Mouse (Mus musculus) midbrain, embryonic 14.5 days (tissue): ENCODE data around the gene Arhgdig. TPM values are rescaled to one million over a fixed set of nuclear protein-coding genes. Genes with fewer than 3 reads are reported as not detected.
"Not testable (repeated sequence)": the region's sequence is repeated elsewhere in the genome, so short reads cannot be mapped to it uniquely, and the experiment has no call there.

Source experiments
- ATAC-seq: fragments of 200-750 bp; cut with Nextera tagmentation; 2 replicates; pipeline ENCODE4 v1.8.0; 2017; ENCODE audit warnings: moderate number of reproducible peaks, moderate library complexity; ENCODE audit not compliant: low FRiP score, low TSS enrichment
- DNase-seq: peaks from one replicate; pipeline ENCODE4 v3.0.0-alpha.2; 2015
- H3K27ac ChIP-seq: fragments of 300-500 bp; sonication (generic); replicated peaks from 2 replicates; pipeline ENCODE4 v1.5.1; 2014; ENCODE audit warnings: mild to moderate bottlenecking, low read depth, low read length, moderate library complexity
- H3K27me3 ChIP-seq: fragments of 300-500 bp; sonication (generic); 2 replicates; pipeline ENCODE4 v1.6.1; 2014; ENCODE audit warnings: low read length, control low read depth, mixed read lengths; ENCODE audit not compliant: control insufficient read depth, insufficient read depth
- H3K36me3 ChIP-seq: fragments of 300-500 bp; sonication (generic); 2 replicates; pipeline ENCODE4 v1.6.1; 2014; ENCODE audit warnings: low read length, control low read depth; ENCODE audit not compliant: control insufficient read depth, insufficient read depth
- H3K4me1 ChIP-seq: fragments of 300-500 bp; sonication (generic); 2 replicates; pipeline ENCODE4 v1.6.1; 2014; ENCODE audit warnings: mild to moderate bottlenecking, antibody characterized with exemption, low read length, control low read depth; ENCODE audit not compliant: control insufficient read depth, insufficient read depth
- H3K4me2 ChIP-seq: fragments of 300-500 bp; sonication (generic); 2 replicates; pipeline ENCODE4 v1.6.1; 2014; ENCODE audit warnings: mild to moderate bottlenecking, low read length, moderate library complexity
- H3K4me3 ChIP-seq: fragments of 300-500 bp; sonication (generic); replicated peaks from 2 replicates; pipeline ENCODE4 v1.5.1; 2014; ENCODE audit warnings: low read depth, low read length
- H3K9ac ChIP-seq: fragments of 300-500 bp; sonication (generic); replicated peaks from 2 replicates; pipeline ENCODE4 v1.6.1; 2014; ENCODE audit warnings: mild to moderate bottlenecking, low read length, moderate library complexity
- H3K9me3 ChIP-seq: fragments of 300-500 bp; sonication (generic); 2 replicates; pipeline ENCODE4 v1.6.1; 2016; ENCODE audit warnings: low read length, control low read depth, mixed read lengths; ENCODE audit not compliant: control insufficient read depth
- WGBS: fragments of 180-500 bp; shearing (Covaris S2); extraction: QIAGEN DNeasy Blood & Tissue Kit; methylation state at CpG from one replicate; pipeline ENCODE4 v1.1.7; 2014; 5-methylcytosine and 5-hydroxymethylcytosine counted together
- polyA plus RNA-seq: library from polyadenylated mRNA; unstranded; fragments of >200 nt; fragmentation: Nextera tagmentation; extraction: Ambion mirVana; gene quantifications from 2 replicates; pipeline ENCODE4 v1.2.1, GENCODE M21; 2014

Gene Arhgdig
- polyA plus RNA-seq, 1 experiment from 2014 or later, result 72.7 TPM

DNA sequence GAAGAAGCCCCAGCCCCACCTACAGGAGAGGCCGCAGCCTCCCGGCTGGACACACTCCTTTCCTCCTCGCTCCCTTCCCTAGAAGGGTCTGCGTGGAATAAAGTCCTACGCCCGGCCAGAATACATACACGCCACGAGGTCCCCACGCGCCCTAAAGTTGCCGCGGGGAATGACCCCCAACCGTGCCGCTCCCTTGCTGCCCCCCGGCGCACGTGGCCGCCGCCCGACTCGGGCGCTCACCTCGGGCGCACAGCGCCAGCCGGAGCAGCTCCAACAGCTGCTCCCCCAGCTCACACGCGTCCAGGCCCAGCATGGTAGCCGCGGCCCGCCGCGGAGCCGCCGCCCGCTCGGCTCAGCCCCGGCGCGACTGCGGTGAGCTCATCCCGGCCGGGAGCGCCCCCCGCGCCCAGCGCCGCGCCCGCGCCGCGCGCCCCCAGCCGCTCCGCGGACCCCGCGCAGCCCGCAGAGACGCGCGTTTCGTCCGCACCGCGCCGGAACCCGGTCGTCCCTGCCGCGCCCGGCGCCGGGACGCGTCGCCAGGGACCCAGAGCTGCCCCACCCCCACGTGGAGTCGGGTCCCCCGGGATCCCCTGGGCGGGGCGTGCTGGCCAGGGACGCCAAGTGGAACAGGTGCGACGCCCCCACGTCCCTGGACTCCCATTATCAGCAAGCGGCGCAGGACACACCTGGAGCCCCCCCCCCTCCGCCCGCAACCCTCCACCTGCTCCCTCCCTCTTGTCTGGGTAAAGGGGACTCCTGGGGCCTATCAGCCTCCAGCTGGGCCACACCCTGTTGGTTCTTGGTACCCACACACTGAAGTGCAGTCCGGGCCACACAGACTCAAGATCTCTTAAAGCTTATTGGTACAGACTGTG, 6.5 kb downstream of the Arhgdig start:
- no peaks in the 10 kb centered on the region for H3K9me3 ChIP-seq
- under 1% methylated on average over 80 of the region's 92 CpGs for WGBS
- peak overlapping the region; percentile 95 for H3K4me2 ChIP-seq
- H3K27me3 ChIP-seq, result peaks cover 44% of the 10 kb centered on the region
- H3K9ac ChIP-seq, result peak overlapping the region; percentile 60
- DNase-seq (peak; percentile 70), ATAC-seq (peak; percentile 49)
- peak overlapping the region; percentile 51 for H3K4me3 ChIP-seq
- H3K36me3 ChIP-seq, result peaks cover 19% of the 10 kb centered on the region
- H3K4me1 ChIP-seq, result peaks cover 13% of the 10 kb centered on the region; the same call in 1 of the 2 replicates
- no peak overlapping the region for H3K27ac ChIP-seq

GRCm38 (mm10) chr17:26198892-26199291, 8.7 kb downstream of the Arhgdig start, which contains the start of gene Pdia2:
Gene Pdia2 (minus strand): TSS chr17:26199087.
- H3K9ac ChIP-seq, result no peak within 1 kb of the TSS
- 82% methylated on average over 4 of the region's 4 CpGs for WGBS
- H3K36me3 ChIP-seq, result peaks cover 39% of the 10 kb centered on the region
- DNase-seq, result no peak
- H3K4me2 ChIP-seq, result no peak within 1 kb of the TSS
- H3K4me1 ChIP-seq, result peaks cover 13% of the 10 kb centered on the region; the same call in 1 of the 2 replicates
- H3K27ac ChIP-seq, result no peak within 1 kb of the TSS
- H3K9me3 ChIP-seq, result no peaks in the 10 kb centered on the region
- no peak for ATAC-seq
- peaks cover 34% of the 10 kb centered on the region for H3K27me3 ChIP-seq
- H3K4me3 ChIP-seq, result no peak within 1 kb of the TSS

DNA sequence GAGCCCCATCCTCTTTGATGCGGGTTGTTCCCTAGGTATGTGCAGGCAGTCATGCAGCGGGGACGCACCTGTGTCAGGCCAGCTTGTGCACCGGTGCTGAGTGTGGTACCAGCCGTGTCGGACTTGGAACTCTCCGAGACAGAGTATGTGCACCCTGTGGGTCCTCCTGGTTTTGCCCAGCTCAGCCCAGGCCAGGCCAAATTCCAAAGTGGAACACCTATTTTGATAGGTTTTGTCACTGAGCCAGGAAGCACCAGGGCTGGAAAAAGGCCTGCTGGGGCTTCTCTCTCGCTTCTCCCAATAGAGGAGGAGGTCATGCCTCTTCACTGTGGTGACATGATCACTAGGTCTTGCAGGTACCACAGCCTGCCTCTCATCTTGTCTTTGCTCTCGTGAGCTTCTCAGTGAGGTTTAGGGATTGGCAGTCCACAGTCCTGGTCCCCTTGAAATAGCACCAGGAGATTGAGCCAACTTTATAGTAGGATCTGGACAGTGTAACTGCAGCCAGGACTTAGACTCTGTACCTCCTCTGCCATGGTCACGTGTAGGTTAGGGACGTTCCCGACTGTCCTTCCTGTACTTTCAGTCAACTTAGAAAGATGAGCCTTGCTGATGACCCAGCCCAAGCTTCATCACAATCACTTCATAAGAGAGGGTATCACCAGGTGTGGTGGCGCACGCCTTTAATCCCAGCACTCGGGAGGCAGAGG, 14.9 kb downstream of the Arhgdig start:
- H3K4me1 ChIP-seq, result no peaks in the 10 kb centered on the region
- H3K27me3 ChIP-seq, result no peaks in the 10 kb centered on the region
- ATAC-seq (no peak), DNase-seq (no peak)
- 96% methylated on average over 15 of the region's 15 CpGs for WGBS
- no peak overlapping the region for H3K27ac ChIP-seq
- H3K4me3 ChIP-seq, result no peak overlapping the region
- no peak overlapping the region for H3K9ac ChIP-seq
- H3K9me3 ChIP-seq, result no peaks in the 10 kb centered on the region
- peaks cover 93% of the 10 kb centered on the region for H3K36me3 ChIP-seq
- H3K4me2 ChIP-seq, result no peak overlapping the region

GRCm38 (mm10) chr17:26191486-26191885, 16.1 kb downstream of the Arhgdig start:
- H3K4me2 ChIP-seq, H3K27me3 ChIP-seq, DNase-seq, H3K27ac ChIP-seq, H3K9me3 ChIP-seq, H3K4me1 ChIP-seq, H3K4me3 ChIP-seq, H3K9ac ChIP-seq, ATAC-seq: not testable (repeated sequence)
- 91% methylated on average over 7 of the region's 7 CpGs for WGBS
- H3K36me3 ChIP-seq, result peaks cover 91% of the 10 kb centered on the region

GRCm38 (mm10) chr17:26188091-26188805, 19.3 kb downstream of the Arhgdig start:
- peaks cover 91% of the 10 kb centered on the region for H3K36me3 ChIP-seq

DNA sequence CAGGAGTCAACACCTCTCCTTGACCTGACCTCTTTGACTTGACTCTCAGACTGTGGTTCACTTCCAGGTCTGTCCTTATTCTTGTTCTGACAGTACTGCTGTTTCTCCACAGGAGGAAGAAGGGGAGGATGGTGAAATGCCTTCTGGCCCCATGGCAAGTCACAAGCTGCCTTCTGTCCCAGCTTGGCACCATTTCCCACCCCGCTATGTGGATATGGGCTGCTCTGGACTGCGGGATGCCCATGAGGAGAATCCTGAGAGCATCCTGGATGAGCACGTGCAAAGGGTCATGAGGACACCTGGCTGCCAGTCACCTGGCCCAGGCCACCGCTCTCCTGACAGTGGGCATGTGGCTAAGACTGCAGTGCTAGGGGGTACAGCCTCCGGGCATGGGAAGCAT, 20.0 kb downstream of the Arhgdig start:
- DNase-seq (no peak), ATAC-seq (no peak)
- H3K27me3 ChIP-seq, result no peaks in the 10 kb centered on the region
- no peaks in the 10 kb centered on the region for H3K9me3 ChIP-seq
- no peak overlapping the region for H3K9ac ChIP-seq
- H3K27ac ChIP-seq, result no peak overlapping the region
- H3K4me3 ChIP-seq, result no peak overlapping the region
- H3K4me2 ChIP-seq, result no peak overlapping the region
- peaks cover 89% of the 10 kb centered on the region for H3K36me3 ChIP-seq
- 94% methylated on average over 5 of the region's 5 CpGs for WGBS
- H3K4me1 ChIP-seq, result no peaks in the 10 kb centered on the region

More at GRCm38 (mm10) chr17:26188091-26188805, 19.3 kb downstream of the Arhgdig start:
- no peak for ATAC-seq
- Histone ChIP-seq H3K4me3 (no peak overlapping the region), H3K27me3 (no peaks in the 10 kb centered on the region), H3K4me1 (no peaks in the 10 kb centered on the region), H3K9me3 (no peaks in the 10 kb centered on the region), H3K27ac (no peak overlapping the region), H3K9ac (no peak overlapping the region), H3K4me2 (no peak overlapping the region)
- DNase-seq, result no peak
- WGBS, result 88% methylated on average over 11 of the region's 11 CpGs

- Histone ChIP-seq H3K27ac (no peak overlapping the region), H3K27me3 (no peaks in the 10 kb centered on the region), H3K4me2 (no peak overlapping the region), H3K36me3 (peaks cover 39% of the 10 kb centered on the region), H3K4me1 (no peaks in the 10 kb centered on the region), H3K9ac (no peak overlapping the region), H3K9me3 (no peaks in the 10 kb centered on the region), H3K4me3 (no peak overlapping the region)
- no peak for ATAC-seq
- DNase-seq, result no peak
- WGBS, result 95% methylated on average over 3 of the region's 3 CpGs
These were observed 26.4 kb downstream of the Arhgdig start for GRCm38 (mm10) chr17:26181179-26181578.

- DNase-seq, result no peak
- Histone ChIP-seq H3K4me2 (no peak overlapping the region), H3K4me3 (no peak overlapping the region), H3K27ac (no peak overlapping the region), H3K36me3 (peaks cover 32% of the 10 kb centered on the region), H3K4me1 (no peaks in the 10 kb centered on the region), H3K9me3 (no peaks in the 10 kb centered on the region), H3K27me3 (no peaks in the 10 kb centered on the region), H3K9ac (no peak overlapping the region)
- no peak for ATAC-seq
These were observed 29.0 kb downstream of the Arhgdig start for GRCm38 (mm10) chr17:26178611-26179010.
